Mouse (Mus musculus): Measurements from ENCODE around the gene Creb3l2.

- TF ChIP-seq MYOD1 (IDR thresholded peaks at IDR 0.05; ENCODE audit: control insufficient read depth, insufficient read length, low read depth) (peak; percentile 89), CTCF (IDR thresholded peaks at IDR 0.05; ENCODE audit: control insufficient read depth, insufficient read depth, insufficient read length) (no peak)
Measured at GRCm38 (mm10) chr6:37455540-37455939, 13.6 kb upstream of the Creb3l2 start.
